Mouse (Mus musculus) forebrain, embryonic 10.5 days (tissue): ENCODE measurements around the gene Pde8a. TPM values are rescaled to one million over a fixed set of nuclear protein-coding genes. Genes with fewer than 3 reads are reported as not detected.

Experiments used
- DNase-seq: peaks from one replicate; pipeline ENCODE4 v3.0.0-alpha.2; 2017; ENCODE audit warnings: low spot score; ENCODE audit errors: extremely low spot score
- H3K27ac ChIP-seq: fragments of 300-500 bp; sonication (generic); 2 replicates; pipeline ENCODE4 v1.5.1; 2016; ENCODE audit warnings: mild to moderate bottlenecking
- H3K27me3 ChIP-seq: fragments of 300-500 bp; sonication (generic); 2 replicates; pipeline ENCODE4 v1.6.1; 2016; ENCODE audit warnings: mild to moderate bottlenecking; ENCODE audit not compliant: poor library complexity, severe bottlenecking
- H3K36me3 ChIP-seq: fragments of 300-500 bp; sonication (generic); replicated peaks from 2 replicates; pipeline ENCODE4 v1.6.1; 2016; ENCODE audit warnings: mild to moderate bottlenecking, moderate library complexity
- H3K4me1 ChIP-seq: fragments of 300-500 bp; sonication (generic); 2 replicates; pipeline ENCODE4 v1.6.1; 2016
- H3K4me3 ChIP-seq: fragments of 300-500 bp; sonication (generic); 2 replicates; pipeline ENCODE4 v1.5.1; 2016; ENCODE audit warnings: mild to moderate bottlenecking, moderate library complexity
- H3K9me3 ChIP-seq: fragments of 300-500 bp; sonication (generic); 2 replicates; pipeline ENCODE4 v1.6.1; 2016; ENCODE audit warnings: mild to moderate bottlenecking, moderate library complexity
- WGBS: fragments of 180-500 bp; shearing (Covaris S2); methylation state at CpG from one replicate; pipeline ENCODE4 v1.1.7; 2016; 5-methylcytosine and 5-hydroxymethylcytosine counted together
- polyA plus RNA-seq: library from polyadenylated mRNA; unstranded; fragments of >200 nt; fragmentation: Nextera tagmentation; extraction: Ambion mirVana; gene quantifications from 2 replicates; pipeline ENCODE4 v1.2.1, GENCODE M21; 2016

The Pde8a gene
- polyA plus RNA-seq, 1 experiment from 2014 or later: 1.6 TPM

- no peak for DNase-seq
- no peak overlapping the region for H3K27ac ChIP-seq
Observed at GRCm38 (mm10) chr7:81304100-81304499, 90.7 kb downstream of the Pde8a start.

GRCm38 (mm10) chr7:81304675-81305074 is 91.3 kb downstream of the Pde8a start:
- Histone ChIP-seq H3K9me3 (no peaks in the 10 kb centered on the region), H3K27me3 (no peaks in the 10 kb centered on the region), H3K27ac (no peak overlapping the region), H3K4me3 (no peak overlapping the region), H3K36me3 (no peaks in the 10 kb centered on the region), H3K4me1 (peaks cover 17% of the 10 kb centered on the region)
- no peak for DNase-seq
- 93% methylated on average over 5 of the region's 5 CpGs for WGBS

More at GRCm38 (mm10) chr7:81304100-81304499, 90.7 kb downstream of the Pde8a start:
- 82% methylated on average over 5 of the region's 5 CpGs for WGBS
- Histone ChIP-seq H3K4me3 (no peak overlapping the region), H3K27me3 (no peaks in the 10 kb centered on the region), H3K9me3 (no peaks in the 10 kb centered on the region), H3K4me1 (peaks cover 17% of the 10 kb centered on the region), H3K36me3 (no peaks in the 10 kb centered on the region)

- Histone ChIP-seq H3K27ac (no peak overlapping the region), H3K36me3 (no peaks in the 10 kb centered on the region), H3K9me3 (no peaks in the 10 kb centered on the region), H3K27me3 (no peaks in the 10 kb centered on the region), H3K4me3 (no peak overlapping the region), H3K4me1 (no peaks in the 10 kb centered on the region)
- 80% methylated on average over 8 of the region's 8 CpGs for WGBS
- DNase-seq: no peak
Observed at GRCm38 (mm10) chr7:81307735-81308134, 94.3 kb downstream of the Pde8a start.

GRCm38 (mm10) chr7:81309247-81309646 is 95.9 kb downstream of the Pde8a start:
- Histone ChIP-seq H3K27me3 (no peaks in the 10 kb centered on the region), H3K27ac (no peak overlapping the region), H3K4me1 (no peaks in the 10 kb centered on the region), H3K36me3 (no peaks in the 10 kb centered on the region), H3K4me3 (no peak overlapping the region), H3K9me3 (no peaks in the 10 kb centered on the region)
- 94% methylated on average over 6 of the region's 6 CpGs for WGBS
- no peak for DNase-seq

GRCm38 (mm10) chr7:81311130-81311529 is 97.7 kb downstream of the Pde8a start:
- Histone ChIP-seq H3K36me3 (no peaks in the 10 kb centered on the region), H3K9me3 (no peaks in the 10 kb centered on the region), H3K27me3 (no peaks in the 10 kb centered on the region), H3K4me1 (no peaks in the 10 kb centered on the region), H3K4me3 (no peak overlapping the region), H3K27ac (no peak overlapping the region)
- DNase-seq: no peak
- WGBS: 90% methylated on average over 1 of the region's 1 CpGs

GRCm38 (mm10) chr7:81311581-81311980 is 98.2 kb downstream of the Pde8a start:
- Histone ChIP-seq H3K9me3 (no peaks in the 10 kb centered on the region), H3K4me3 (no peak overlapping the region), H3K36me3 (no peaks in the 10 kb centered on the region), H3K4me1 (no peaks in the 10 kb centered on the region), H3K27ac (no peak overlapping the region), H3K27me3 (no peaks in the 10 kb centered on the region)
- no peak for DNase-seq

GRCm38 (mm10) chr7:81315583-81315982 is 102.2 kb downstream of the Pde8a start:
- Histone ChIP-seq H3K4me3 (no peak overlapping the region), H3K27ac (no peak overlapping the region), H3K9me3 (no peaks in the 10 kb centered on the region), H3K36me3 (no peaks in the 10 kb centered on the region), H3K4me1 (no peaks in the 10 kb centered on the region), H3K27me3 (no peaks in the 10 kb centered on the region)
- WGBS: 78% methylated on average over 8 of the region's 8 CpGs
- no peak for DNase-seq

- 93% methylated on average over 6 of the region's 6 CpGs for WGBS
- Histone ChIP-seq H3K4me3 (no peak overlapping the region), H3K27me3 (no peaks in the 10 kb centered on the region), H3K27ac (no peak overlapping the region), H3K4me1 (peaks cover 5% of the 10 kb centered on the region), H3K9me3 (no peaks in the 10 kb centered on the region), H3K36me3 (no peaks in the 10 kb centered on the region)
- DNase-seq: no peak
Observed at GRCm38 (mm10) chr7:81319749-81320148, 106.4 kb downstream of the Pde8a start.

- WGBS: 88% methylated on average over 5 of the region's 5 CpGs
Observed at GRCm38 (mm10) chr7:81321776-81322175, 108.4 kb downstream of the Pde8a start.

GRCm38 (mm10) chr7:81326043-81326442 is 112.6 kb downstream of the Pde8a start:
- WGBS: 90% methylated on average over 12 of the region's 12 CpGs
- H3K9me3 ChIP-seq: no peaks in the 10 kb centered on the region

More at GRCm38 (mm10) chr7:81321776-81322175, 108.4 kb downstream of the Pde8a start:
- Histone ChIP-seq H3K36me3 (no peaks in the 10 kb centered on the region; the same call in 1 of the 2 replicates), H3K27me3 (no peaks in the 10 kb centered on the region), H3K9me3 (no peaks in the 10 kb centered on the region), H3K4me1 (peaks cover 5% of the 10 kb centered on the region), H3K27ac (no peak overlapping the region), H3K4me3 (no peak overlapping the region)
- DNase-seq: no peak

GRCm38 (mm10) chr7:81326859-81327258 is 113.5 kb downstream of the Pde8a start:
- Histone ChIP-seq H3K4me1 (peaks cover 9% of the 10 kb centered on the region; the same call in 1 of the 2 replicates), H3K9me3 (no peaks in the 10 kb centered on the region), H3K27ac (no peak overlapping the region), H3K36me3 (peaks cover 10% of the 10 kb centered on the region), H3K27me3 (no peaks in the 10 kb centered on the region), H3K4me3 (no peak overlapping the region)
- WGBS: 83% methylated on average over 6 of the region's 6 CpGs
- DNase-seq: no peak

More at GRCm38 (mm10) chr7:81326043-81326442, 112.6 kb downstream of the Pde8a start:
- H3K27me3 ChIP-seq: no peaks in the 10 kb centered on the region
- no peak overlapping the region for H3K27ac ChIP-seq
- H3K36me3 ChIP-seq: peaks cover 7% of the 10 kb centered on the region
- no peak for DNase-seq
- H3K4me3 ChIP-seq: no peak overlapping the region
- peaks cover 7% of the 10 kb centered on the region for H3K4me1 ChIP-seq

GRCm38 (mm10) chr7:81327661-81328060 is 114.3 kb downstream of the Pde8a start:
- H3K4me1 ChIP-seq: peaks cover 9% of the 10 kb centered on the region; the same call in 1 of the 2 replicates
- H3K27me3 ChIP-seq: no peaks in the 10 kb centered on the region
- 81% methylated on average over 10 of the region's 10 CpGs for WGBS
- H3K36me3 ChIP-seq: peaks cover 17% of the 10 kb centered on the region
- no peak for DNase-seq
- no peak overlapping the region for H3K4me3 ChIP-seq
- H3K27ac ChIP-seq: no peak overlapping the region
- no peaks in the 10 kb centered on the region for H3K9me3 ChIP-seq

GRCm38 (mm10) chr7:81330767-81331166 is 117.4 kb downstream of the Pde8a start:
- H3K4me3 ChIP-seq: no peak overlapping the region
- H3K9me3 ChIP-seq: no peaks in the 10 kb centered on the region
- H3K27ac ChIP-seq: no peak overlapping the region
- no peaks in the 10 kb centered on the region for H3K27me3 ChIP-seq
- H3K36me3 ChIP-seq: peaks cover 36% of the 10 kb centered on the region
- no peak for DNase-seq
- H3K4me1 ChIP-seq: peaks cover 17% of the 10 kb centered on the region
- WGBS: 27% methylated on average over 3 of the region's 3 CpGs

GRCm38 (mm10) chr7:81331851-81332250 is 118.5 kb downstream of the Pde8a start:
- peaks cover 47% of the 10 kb centered on the region for H3K36me3 ChIP-seq
- WGBS: 87% methylated on average over 7 of the region's 7 CpGs

More at GRCm38 (mm10) chr7:81331851-81332250, 118.5 kb downstream of the Pde8a start:
- H3K4me1 ChIP-seq: peaks cover 25% of the 10 kb centered on the region
- DNase-seq: no peak
- H3K27ac ChIP-seq: no peak overlapping the region
- no peaks in the 10 kb centered on the region for H3K9me3 ChIP-seq
- no peak overlapping the region for H3K4me3 ChIP-seq
- H3K27me3 ChIP-seq: no peaks in the 10 kb centered on the region
